Comparison of ENCODE assay signal across 9 mouse cellular contexts in the genomic region with DNA sequence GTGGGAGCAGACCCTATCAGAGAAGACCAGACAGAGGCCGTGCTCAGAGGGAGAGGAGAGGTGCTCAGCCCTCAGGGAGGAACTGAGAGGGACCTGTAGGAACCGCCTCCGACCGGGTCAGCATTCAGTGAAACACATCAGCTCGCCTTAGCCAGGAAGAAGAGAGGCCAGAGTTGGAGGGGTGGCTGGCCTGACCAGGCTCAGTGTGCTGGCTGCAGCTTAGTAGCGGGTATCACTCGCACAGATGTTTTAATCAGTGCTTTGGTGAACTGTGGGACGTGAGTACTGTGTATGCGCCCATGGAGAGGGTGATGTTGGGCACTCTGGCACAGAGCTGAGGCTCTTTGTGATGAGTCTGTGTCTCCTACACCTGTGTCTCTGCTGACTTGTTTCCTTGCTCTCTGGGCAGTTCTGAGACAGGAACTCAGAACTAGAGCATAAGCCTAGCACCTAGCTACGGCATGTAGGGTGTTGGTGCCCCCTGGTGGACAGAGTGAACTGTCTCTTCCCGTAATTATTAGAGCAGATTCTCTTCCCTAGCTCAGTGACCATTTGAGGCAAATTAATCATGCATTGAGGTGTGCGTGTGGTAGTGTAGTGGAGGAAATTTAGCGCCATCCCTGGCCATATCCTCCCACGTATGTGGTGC. TPM values are rescaled to one million over a fixed set of nuclear protein-coding genes. Genes with fewer than 3 reads are reported as not detected.
A peak's percentile ranks its signal among the peaks of the same experiment; 100 is the strongest.
DNase-seq lines count a peak whose midpoint lies in the region; ATAC-seq and TF ChIP-seq lines count a peak whose summit lies in the region.
"Had no signal": no experiment of that assay in that cellular context is flagged by ENCODE, and none has a peak within 500 bp of the region (broad histone marks: within the 10 kb centered on the region; RNA-seq: fewer than 3 reads in every experiment).

No protein-coding gene starts in this region.

- WGBS in forebrain, postnatal 0 days: 47% methylated on average over 14 of the region's 14 CpGs
- WGBS in lung, embryonic 16.5 days: 45% methylated on average over 14 of the region's 14 CpGs

- no peak for TF ChIP-seq POLR2A in MEL (IDR thresholded peaks at IDR 0.05; ENCODE audit: control insufficient read depth in 1 of 2, insufficient read depth in 1 of 2, low read depth in 1 of 2, low read length in 2 of 2, poor library complexity in 1 of 2)

- no peaks in the 10 kb centered on the region for H3K36me3 ChIP-seq in MEL (ENCODE audit: control insufficient read depth in 1 of 2, insufficient read depth in 2 of 2, low read length in 2 of 2)
- H3K36me3 ChIP-seq in forebrain, postnatal 0 days (ENCODE audit: insufficient read depth): peaks cover 82% of the 10 kb centered on the region
- H3K36me3 ChIP-seq in lung, embryonic 16.5 days (ENCODE audit: control insufficient read depth, insufficient read depth, low read length): peaks cover 50% of the 10 kb centered on the region

- H3K79me2 ChIP-seq in MEL (ENCODE audit: control insufficient read depth, insufficient read depth, low read length, poor library complexity): no peaks in the 10 kb centered on the region

- no peak overlapping the region for H3K9ac ChIP-seq in MEL (ENCODE audit: control insufficient read depth, low read depth, low read length, poor library complexity, severe bottlenecking)
- H3K9ac ChIP-seq in forebrain, postnatal 0 days: no peak overlapping the region
- no peak overlapping the region for H3K9ac ChIP-seq in lung, embryonic 16.5 days (ENCODE audit: low read length)
- H3K9ac ChIP-seq: midbrain, embryonic 12.5 days had no signal

- no peaks in the 10 kb centered on the region for H3K9me3 ChIP-seq in MEL (replicated peaks; ENCODE audit: insufficient read depth, low read length)
- no peaks in the 10 kb centered on the region for H3K9me3 ChIP-seq in forebrain, postnatal 0 days (ENCODE audit: low read length)
- no peaks in the 10 kb centered on the region for H3K9me3 ChIP-seq in lung, embryonic 16.5 days (ENCODE audit: control insufficient read depth, low read length)
- H3K9me3 ChIP-seq: midbrain, embryonic 12.5 days had no signal

- H3K4me2 ChIP-seq in forebrain, postnatal 0 days (ENCODE audit: low read depth): no peak overlapping the region
- H3K4me2 ChIP-seq in lung, embryonic 16.5 days (ENCODE audit: low read depth, low read length): no peak overlapping the region
- H3K4me2 ChIP-seq: midbrain, embryonic 12.5 days had no signal

- peak; percentile 96 to 100 (median 98) for TF ChIP-seq CTCF in MEL (IDR thresholded peaks at IDR 0.05 in 2 of 3, conservative IDR thresholded peaks at IDR 0.05 in 1 of 3; ENCODE audit: control insufficient read depth in 1 of 3, insufficient read depth in 1 of 3, low read depth in 2 of 3, low read length in 3 of 3, poor library complexity in 1 of 3, severe bottlenecking in 1 of 3)
- TF ChIP-seq CTCF in forebrain, postnatal 0 days (IDR thresholded peaks at IDR 0.05; ENCODE audit: low read depth): peak; percentile 97
- TF ChIP-seq CTCF in layer of hippocampus, adult 2 months (conservative IDR thresholded peaks at IDR 0.05): peak; percentile 96

- TF ChIP-seq EP300 in MEL (IDR thresholded peaks at IDR 0.05; ENCODE audit: low read depth in 1 of 2, low read length in 2 of 2): no peak

- H3K27ac ChIP-seq in MEL (ENCODE audit: control insufficient read depth, low read depth, low read length): no peak overlapping the region
- H3K27ac ChIP-seq in forebrain, postnatal 0 days (ENCODE audit: low read depth, low read length): no peak overlapping the region
- peak overlapping the region; percentile 46; the same call in 1 of the 2 replicates for H3K27ac ChIP-seq in layer of hippocampus, adult 2 months
- no peak overlapping the region for H3K27ac ChIP-seq in lung, embryonic 16.5 days (ENCODE audit: low read length)
- H3K27ac ChIP-seq: midbrain, embryonic 12.5 days had no signal

- ATAC-seq in forebrain, postnatal 0 days: peak; percentile 67
- ATAC-seq in lung, embryonic 16.5 days (ENCODE audit: low read depth): peak; percentile 65; the same call in 1 of the 2 replicates

- no peaks in the 10 kb centered on the region for H3K27me3 ChIP-seq in MEL (ENCODE audit: control insufficient read depth in 1 of 2, insufficient read depth in 2 of 2, low read length in 2 of 2)
- H3K27me3 ChIP-seq in forebrain, postnatal 0 days (ENCODE audit: insufficient read depth, low read length): no peaks in the 10 kb centered on the region
- H3K27me3 ChIP-seq in lung, embryonic 16.5 days (ENCODE audit: control insufficient read depth, insufficient read depth, low read depth, low read length): no peaks in the 10 kb centered on the region

- no peak; the same call in none of the 2 replicates for TF ChIP-seq RAD21 in MEL (IDR thresholded peaks at IDR 0.05; ENCODE audit: low read depth, low read length)

- peak; percentile 91 for DNase-seq in MEL (ENCODE audit: low read depth, low spot score)
- DNase-seq in cerebellum, adult 18-20 months: peak; percentile 89 to 94
- peak; percentile 89 for DNase-seq in forebrain, postnatal 0 days
- peak; percentile 91 for DNase-seq in heart, postnatal 4 days
- DNase-seq in layer of hippocampus, adult 2 months (ENCODE audit: low spot score in 2 of 2): peak; percentile 75 to 89
- peak; percentile 77 for DNase-seq in ovary, postnatal 36 days (ENCODE audit: low spot score)
- peak; percentile 65 to 92 for DNase-seq in thymus, postnatal 10 days (ENCODE audit: low spot score in 2 of 2)

- H3K4me1 ChIP-seq in MEL (ENCODE audit: control insufficient read depth in 1 of 2, insufficient read depth in 2 of 2, low read length in 2 of 2): no peaks in the 10 kb centered on the region
- H3K4me1 ChIP-seq in forebrain, postnatal 0 days (ENCODE audit: insufficient read depth): no peaks in the 10 kb centered on the region
- H3K4me1 ChIP-seq in lung, embryonic 16.5 days (replicated peaks; ENCODE audit: control insufficient read depth, insufficient read depth, low read length): no peaks in the 10 kb centered on the region
- H3K4me1 ChIP-seq: midbrain, embryonic 12.5 days had no signal

- H3K4me3 ChIP-seq in MEL (ENCODE audit: control insufficient read depth in 1 of 2, insufficient read depth in 1 of 2, low read depth in 2 of 2, low read length in 2 of 2): no peak overlapping the region
- no peak overlapping the region for H3K4me3 ChIP-seq in forebrain, postnatal 0 days (ENCODE audit: low read depth, low read length)
- no peak overlapping the region for H3K4me3 ChIP-seq in layer of hippocampus, adult 2 months
- H3K4me3 ChIP-seq in lung, embryonic 16.5 days (ENCODE audit: low read length): no peak overlapping the region
- H3K4me3 ChIP-seq: midbrain, embryonic 12.5 days had no signal

TF ChIP-seq in MEL, 35 proteins besides CTCF, POLR2A, EP300 and RAD21:
- no peak for TF ChIP-seq BHLHE40 (IDR thresholded peaks at IDR 0.05; ENCODE audit: borderline replicate concordance, low read depth, low read length)
- TF ChIP-seq MYB (IDR thresholded peaks at IDR 0.05; ENCODE audit: low read depth, low read length): no peak
- peak; percentile 100 for TF ChIP-seq ZC3H11A (IDR thresholded peaks at IDR 0.05; ENCODE audit: low read depth, low read length)
- TF ChIP-seq MXI1 (IDR thresholded peaks at IDR 0.05; ENCODE audit: low read depth, low read length): no peak
- TF ChIP-seq SMC3 (IDR thresholded peaks at IDR 0.05; ENCODE audit: low read depth, low read length): peak; percentile 100
- no peak for TF ChIP-seq MEF2A (IDR thresholded peaks at IDR 0.05; ENCODE audit: extremely low read depth, insufficient replicate concordance, low read depth, low read length, poor library complexity, severe bottlenecking)
- 0 out of 2 replicates have a peak, but pooled peaks have one; percentile 31 for TF ChIP-seq TBP (IDR thresholded peaks at IDR 0.05; ENCODE audit: low read depth, low read length)

RNA-seq across cellular contexts. Expression of gene 4933428G20Rik, which starts 31.4 kb away (rescaled TPM):
- total RNA-seq in MEL (2012; rRNA removed): not detected in 2 replicates
- polyA plus RNA-seq in MEL (2012; ENCODE audit: insufficient read depth in 1 of 2, insufficient read length in 2 of 2, low read depth in 1 of 2, low replicate concordance in 2 of 2, missing spikeins in 1 of 2): under 1 TPM in 1 of 2 experiments, not detected in 1; 0.15 TPM
- total RNA-seq in forebrain, postnatal 0 days (2014; rRNA removed): 0.38 TPM in 1 of 2 replicates, not detected in the other
- 0.25 TPM in 1 of 2 replicates, not detected in the other for polyA plus RNA-seq in forebrain, postnatal 0 days (2015; fragmentation: Nextera tagmentation; extraction: Ambion mirVana)
- total RNA-seq in heart, postnatal 4 days (2021): not detected
- under 1 TPM in 1 of 2 experiments, not detected in 1; 0.25 TPM for total RNA-seq in layer of hippocampus, adult 2 months (2021)
- polyA plus RNA-seq in lung, embryonic 16.5 days (2015; fragmentation: Nextera tagmentation; extraction: Ambion mirVana): 0.74 and 0.87 TPM in 2 replicates

RNA-seq across cellular contexts. Expression of gene Arhgap23, which starts 53.4 kb away (rescaled TPM):
- total RNA-seq in MEL (2012; rRNA removed): 1.7 and 1.8 TPM in 2 replicates
- polyA plus RNA-seq in MEL (2012; ENCODE audit: insufficient read depth in 1 of 2, insufficient read length in 2 of 2, low read depth in 1 of 2, low replicate concordance in 2 of 2, missing spikeins in 1 of 2): 1 to 10 TPM in 1 of 2 experiments, not detected in 1; 7.5 TPM
- 52.7 and 52.9 TPM in 2 replicates for total RNA-seq in forebrain, postnatal 0 days (2014; rRNA removed)
- 7.0 and 10.2 TPM in 2 replicates for polyA plus RNA-seq in forebrain, postnatal 0 days (2015; fragmentation: Nextera tagmentation; extraction: Ambion mirVana)
- total RNA-seq in heart, postnatal 4 days (2021): 10 to 100 TPM; 51.0 to 52.3 TPM
- total RNA-seq in layer of hippocampus, adult 2 months (2021): 10 to 100 TPM; 66.0 to 74.1 TPM
- 5.2 and 5.4 TPM in 2 replicates for polyA plus RNA-seq in lung, embryonic 16.5 days (2015; fragmentation: Nextera tagmentation; extraction: Ambion mirVana)

Comparison
In these comparisons a context has a peak if more than half of its experiments do, and no peak if none do; other contexts are left out.
1. RNA of gene Arhgap23, which starts 53.4 kb away (total RNA-seq): 66.0 to 74.1 TPM in layer of hippocampus, adult 2 months, 52.7 to 52.9 TPM in forebrain, postnatal 0 days and 51.0 to 52.3 TPM in heart, postnatal 4 days; 1.7 to 1.8 TPM in MEL; every median in the first group is over 10 times any median in the second.
2. Peak in every context shown above with its lines, with median percentiles within 50 percentile points of each other: DNase-seq and CTCF ChIP-seq.